Mouse (Mus musculus) thymus, postnatal 4 days (tissue): Measurements from ENCODE around the gene Endov.

Experiments
- DNase-seq: peaks from one replicate; pipeline ENCODE4 v3.0.0; 2021

Endov gene

GRCm38 (mm10) chr11:119547183-119547921 lies 56.2 kb downstream of the Endov start, which contains the start of gene Nptx1:
Gene Nptx1, minus strand, starts transcription at chr11:119547753.
- DNase-seq: peak; percentile 55

- no peak for DNase-seq
Observed at GRCm38 (mm10) chr11:119547951-119548591, 56.9 kb downstream of the Endov start.

GRCm38 (mm10) chr11:119548741-119549370 lies 57.7 kb downstream of the Endov start:
- no peak for DNase-seq

- peak; percentile 54 for DNase-seq
Observed at GRCm38 (mm10) chr11:119549371-119549811, 58.2 kb downstream of the Endov start.

GRCm38 (mm10) chr11:119550546-119551335 lies 59.6 kb downstream of the Endov start:
- DNase-seq: no peak

GRCm38 (mm10) chr11:119551468-119551867 lies 60.3 kb downstream of the Endov start:
- DNase-seq: no peak

GRCm38 (mm10) chr11:119552301-119552700 lies 61.2 kb downstream of the Endov start:
- DNase-seq: no peak

GRCm38 (mm10) chr11:119552902-119553802 lies 62.0 kb downstream of the Endov start:
- no peak for DNase-seq

GRCm38 (mm10) chr11:119554706-119555105 lies 63.6 kb downstream of the Endov start:
- no peak for DNase-seq

GRCm38 (mm10) chr11:119555170-119555569 lies 64.0 kb downstream of the Endov start:
- DNase-seq: no peak

GRCm38 (mm10) chr11:119557940-119558869 lies 67.1 kb downstream of the Endov start:
- no peak for DNase-seq

GRCm38 (mm10) chr11:119558870-119559610 lies 67.9 kb downstream of the Endov start:
- no peak for DNase-seq
